Mouse (Mus musculus): Measurements from ENCODE around the gene Isoc2b.

DNA sequence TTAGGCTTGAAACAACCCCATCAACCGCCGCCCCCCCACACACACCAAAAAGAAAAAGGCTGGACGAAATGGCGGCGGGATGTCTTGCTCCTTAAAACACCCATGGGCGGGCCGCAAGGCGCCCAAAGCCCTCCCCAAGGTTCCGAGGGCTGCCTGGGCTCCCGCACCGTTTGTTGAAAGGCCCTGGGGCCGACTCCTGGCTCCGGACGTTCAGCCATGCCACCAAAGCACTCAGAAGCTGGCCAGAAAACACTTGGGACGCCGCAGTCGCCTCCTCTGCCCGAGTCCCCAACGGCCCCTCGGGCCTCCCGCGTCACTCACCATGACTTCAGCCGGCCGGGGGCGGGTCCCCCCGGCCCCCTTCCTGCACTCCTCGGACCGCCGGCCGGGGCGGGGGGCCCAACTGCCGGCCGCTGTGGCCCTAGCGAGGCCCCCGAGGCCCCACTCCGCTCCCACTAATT is 58.2 kb downstream of the Isoc2b start:
- TF ChIP-seq EP300 (optimal IDR thresholded peaks at IDR 0.05) (no peak), CTCF (IDR thresholded peaks at IDR 0.05; ENCODE audit: low read depth) (no peak)

Measured in stomach, postnatal 0 days (tissue).